Mouse (Mus musculus): ENCODE data around the gene Polr2l.
"Not testable (repeated sequence)": the region's sequence is repeated elsewhere in the genome, so short reads cannot be mapped to it uniquely, and the experiment has no call there.

The Polr2l gene

GRCm38 (mm10) chr7:141451928-141452327 lies 23.0 kb downstream of the Polr2l start:
- DNase-seq (ENCODE audit: low spot score in 2 of 2), result no peak

- peak; percentile 79 to 91 for DNase-seq (ENCODE audit: low spot score in 2 of 2)
These were observed 27.6 kb downstream of the Polr2l start, which contains the start of gene Rplp2 for GRCm38 (mm10) chr7:141447110-141447991. Gene Rplp2 (plus strand): TSS chr7:141447370.

GRCm38 (mm10) chr7:141446374-141446773 lies 28.6 kb downstream of the Polr2l start:
- not testable (repeated sequence) for DNase-seq (ENCODE audit: low spot score in 2 of 2)

GRCm38 (mm10) chr7:141443828-141444237 lies 31.1 kb downstream of the Polr2l start, which contains the start of gene Pidd1:
Gene Pidd1 (minus strand): TSS chr7:141444025.
- DNase-seq (ENCODE audit: low spot score in 2 of 2), result peak in 1 of 2 experiments; percentile 30

GRCm38 (mm10) chr7:141443081-141443821 lies 31.7 kb downstream of the Polr2l start:
- DNase-seq (ENCODE audit: low spot score in 2 of 2), result peak in 1 of 2 experiments; percentile 29

- DNase-seq (ENCODE audit: low spot score in 2 of 2), result no peak
These were observed 32.7 kb downstream of the Polr2l start for GRCm38 (mm10) chr7:141442199-141442598.

- no peak for DNase-seq (ENCODE audit: low spot score in 2 of 2)
These were observed 33.5 kb downstream of the Polr2l start for GRCm38 (mm10) chr7:141441460-141441859.

GRCm38 (mm10) chr7:141440613-141441012 lies 34.3 kb downstream of the Polr2l start:
- DNase-seq (ENCODE audit: low spot score in 2 of 2), result peak in 1 of 2 experiments; percentile 57

GRCm38 (mm10) chr7:141439811-141440210 lies 35.1 kb downstream of the Polr2l start:
- no peak for DNase-seq (ENCODE audit: low spot score in 2 of 2)

GRCm38 (mm10) chr7:141439140-141439679 lies 35.7 kb downstream of the Polr2l start:
- DNase-seq (ENCODE audit: low spot score in 2 of 2), result no peak

- DNase-seq (ENCODE audit: low spot score in 2 of 2), result no peak
These were observed 36.5 kb downstream of the Polr2l start for GRCm38 (mm10) chr7:141438201-141438968.

GRCm38 (mm10) chr7:141437178-141438120 lies 37.5 kb downstream of the Polr2l start, which contains the start of gene Slc25a22:
Gene Slc25a22 (minus strand): TSS chr7:141437892.
- DNase-seq (ENCODE audit: low spot score in 2 of 2), result peak; percentile 74 to 83

- DNase-seq (ENCODE audit: low spot score in 2 of 2), result no peak
These were observed 38.4 kb downstream of the Polr2l start for GRCm38 (mm10) chr7:141436523-141436892.

GRCm38 (mm10) chr7:141435856-141436522 lies 38.9 kb downstream of the Polr2l start:
- no peak for DNase-seq (ENCODE audit: low spot score in 2 of 2)

- DNase-seq (ENCODE audit: low spot score in 2 of 2), result no peak
These were observed 39.6 kb downstream of the Polr2l start for GRCm38 (mm10) chr7:141435129-141435855.

GRCm38 (mm10) chr7:141434464-141434863 lies 40.5 kb downstream of the Polr2l start:
- no peak for DNase-seq (ENCODE audit: low spot score in 2 of 2)

- no peak for DNase-seq (ENCODE audit: low spot score in 2 of 2)
These were observed 41.2 kb downstream of the Polr2l start for GRCm38 (mm10) chr7:141433517-141434400.
